Mouse (Mus musculus): ENCODE measurements around the gene Fbxl16. TPM values are rescaled to one million over a fixed set of nuclear protein-coding genes. Genes with fewer than 3 reads are reported as not detected.
A peak's percentile ranks its signal among the peaks of the same experiment; 100 is the strongest.

Fbxl16 gene
- total RNA-seq, 2 experiments from 2014 or later, result 644 to 656 TPM

GRCm38 (mm10) chr17:25823452-25823851, 14.6 kb downstream of the Fbxl16 start, which contains the start of gene Wdr24:
TSS of gene Wdr24 (plus strand) at chr17:25823627.
- H3K4me3 ChIP-seq, result peak within 1 kb of the TSS; percentile 72
- TF ChIP-seq CTCF (IDR thresholded peaks at IDR 0.05), result no peak
- peak; percentile 77 to 78 for DNase-seq (ENCODE audit: extremely low spot score in 1 of 2, low spot score in 2 of 2)
- intact Hi-C loops (cut with DNase I), result no loop called here
- H3K27ac ChIP-seq, result peak within 1 kb of the TSS; percentile 75

- Histone ChIP-seq H3K27ac (no peak overlapping the region), H3K4me3 (peak overlapping the region; percentile 72)
- no peak for DNase-seq (ENCODE audit: extremely low spot score in 1 of 2, low spot score in 2 of 2)
- intact Hi-C loops (cut with DNase I), result no loop called here
- no peak for TF ChIP-seq CTCF (IDR thresholded peaks at IDR 0.05)
These were observed 15.7 kb downstream of the Fbxl16 start for GRCm38 (mm10) chr17:25824362-25825142.

DNA sequence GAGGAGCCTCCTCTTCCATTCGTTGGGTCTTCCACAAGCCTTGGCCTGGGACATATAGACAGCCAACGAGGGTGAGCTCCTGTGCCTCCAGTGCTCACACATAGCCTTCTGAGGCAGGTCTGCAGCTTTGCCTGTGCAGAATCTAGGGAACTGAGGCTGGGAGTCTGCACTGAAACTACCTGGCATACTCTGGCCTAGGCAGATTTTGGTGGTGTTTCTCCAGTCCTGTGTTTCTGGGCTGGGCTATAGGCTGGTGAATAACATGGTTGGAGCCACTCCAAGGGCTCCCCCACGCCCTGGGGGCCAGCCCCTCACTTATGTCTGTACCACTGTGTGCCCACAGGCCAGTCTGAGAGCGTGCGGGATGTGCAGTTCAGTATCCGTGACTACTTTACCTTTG, 16.4 kb downstream of the Fbxl16 start:
- TF ChIP-seq CTCF (IDR thresholded peaks at IDR 0.05), result no peak
- H3K27ac ChIP-seq, result no peak overlapping the region
- intact Hi-C loops (cut with DNase I), result no loop called here
- no peak overlapping the region for H3K4me3 ChIP-seq
- no peak for DNase-seq (ENCODE audit: extremely low spot score in 1 of 2, low spot score in 2 of 2)

- TF ChIP-seq CTCF (IDR thresholded peaks at IDR 0.05), result no peak
- H3K4me3 ChIP-seq, result no peak overlapping the region
- intact Hi-C loops (cut with DNase I), result no loop called here
- H3K27ac ChIP-seq, result no peak overlapping the region
- no peak for DNase-seq (ENCODE audit: extremely low spot score in 1 of 2, low spot score in 2 of 2)
These were observed 17.2 kb downstream of the Fbxl16 start for GRCm38 (mm10) chr17:25825984-25826570.

DNA sequence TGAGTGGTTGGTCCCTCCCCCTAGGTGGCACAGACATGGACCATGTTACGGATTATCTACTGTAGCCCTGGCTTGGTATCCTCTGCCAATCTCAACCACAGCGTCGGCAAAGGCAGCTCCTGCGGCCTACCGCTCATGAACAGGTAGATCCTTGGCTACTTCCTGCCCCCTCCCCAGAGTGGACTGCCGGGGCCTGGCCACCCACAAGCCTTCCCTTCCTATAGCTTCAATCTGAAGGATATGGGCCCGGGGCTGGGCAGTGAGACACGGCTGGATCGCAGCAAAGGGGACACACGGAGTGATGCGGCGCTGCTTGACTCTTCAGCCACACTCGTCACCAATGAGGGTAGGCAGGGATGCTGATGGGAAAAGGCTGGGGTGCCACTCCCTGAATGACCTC, 18.1 kb downstream of the Fbxl16 start:
- intact Hi-C loops (cut with DNase I), result no loop called here
- no peak for TF ChIP-seq CTCF (IDR thresholded peaks at IDR 0.05)
- Histone ChIP-seq H3K27ac (no peak overlapping the region), H3K4me3 (no peak overlapping the region)
- no peak for DNase-seq (ENCODE audit: extremely low spot score in 1 of 2, low spot score in 2 of 2)

DNA sequence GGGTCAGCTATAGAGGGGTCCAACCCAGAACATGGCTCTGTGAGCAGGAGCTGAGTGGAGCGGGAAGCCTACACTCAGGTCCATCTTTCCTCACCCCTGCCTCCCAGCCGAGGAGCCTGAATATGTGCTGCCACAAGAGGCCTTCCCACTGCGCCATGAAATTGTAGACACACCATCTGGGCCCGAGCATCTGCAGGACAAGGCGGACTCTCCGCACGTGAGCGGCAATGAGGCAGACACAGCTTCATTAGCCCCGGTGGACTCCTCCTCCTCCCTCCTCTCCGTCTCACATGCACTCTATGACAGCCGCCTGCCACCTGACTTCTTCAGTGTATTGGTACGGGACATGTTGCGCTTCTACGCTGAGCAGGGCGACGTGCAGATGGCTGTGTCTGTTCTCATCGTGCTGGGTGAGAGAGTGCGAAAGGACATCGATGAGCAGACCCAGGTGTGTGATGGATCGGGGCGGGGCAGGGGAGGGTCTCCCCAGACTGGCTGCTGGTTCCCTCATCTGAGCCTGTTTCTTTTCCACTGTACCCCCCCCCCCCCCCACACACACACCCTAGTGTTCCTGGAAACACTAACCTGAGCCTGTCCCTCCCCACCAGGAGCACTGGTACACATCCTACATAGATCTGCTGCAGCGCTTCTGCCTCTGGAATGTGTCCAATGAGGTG, 18.8 kb downstream of the Fbxl16 start:
- DNase-seq (ENCODE audit: extremely low spot score in 1 of 2, low spot score in 2 of 2), result no peak
- H3K27ac ChIP-seq, result no peak overlapping the region
- H3K4me3 ChIP-seq, result no peak overlapping the region
- no peak for TF ChIP-seq CTCF (IDR thresholded peaks at IDR 0.05)
- intact Hi-C loops (cut with DNase I), result no loop called here

GRCm38 (mm10) chr17:25828223-25828594, 19.3 kb downstream of the Fbxl16 start:
- DNase-seq (ENCODE audit: extremely low spot score in 1 of 2, low spot score in 2 of 2), result no peak
- no peak for TF ChIP-seq CTCF (IDR thresholded peaks at IDR 0.05)
- peak overlapping the region; percentile 67 for H3K4me3 ChIP-seq
- H3K27ac ChIP-seq, result peak overlapping the region; percentile 95
- intact Hi-C loops (cut with DNase I), result no loop called here

GRCm38 (mm10) chr17:25828712-25829557, 20.1 kb downstream of the Fbxl16 start, which contains the start of gene Jmjd8:
TSS of gene Jmjd8 (plus strand) at chr17:25828867.
- DNase-seq (ENCODE audit: extremely low spot score in 1 of 2, low spot score in 2 of 2), result peak; percentile 82 to 85
- peak within 1 kb of the TSS; percentile 67 for H3K4me3 ChIP-seq
- H3K27ac ChIP-seq, result peak within 1 kb of the TSS; percentile 95
- TF ChIP-seq CTCF (IDR thresholded peaks at IDR 0.05), result peak; percentile 51
- intact Hi-C loops (cut with DNase I), result no loop called here

DNA sequence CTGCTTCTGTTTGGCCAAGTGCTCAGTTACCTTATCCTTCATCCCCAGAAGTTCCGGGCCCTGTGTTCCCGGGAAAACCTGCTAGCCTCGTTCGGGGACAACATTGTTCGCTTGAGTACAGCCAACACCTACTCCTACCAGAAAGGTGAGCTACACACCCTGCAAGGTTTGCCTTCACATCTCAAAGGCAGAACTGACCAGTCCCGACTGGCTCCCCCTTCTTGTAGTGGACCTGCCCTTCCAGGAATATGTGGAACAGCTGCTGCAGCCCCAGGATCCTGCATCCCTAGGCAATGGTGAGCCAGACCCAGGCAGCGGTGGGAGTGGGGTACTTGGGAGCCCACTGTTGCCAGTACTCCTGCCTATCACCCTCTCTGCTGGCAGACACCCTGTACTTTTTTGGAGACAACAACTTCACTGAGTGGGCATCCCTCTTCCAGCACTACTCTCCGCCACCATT, 20.7 kb downstream of the Fbxl16 start:
- DNase-seq (ENCODE audit: extremely low spot score in 1 of 2, low spot score in 2 of 2), result no peak
- Histone ChIP-seq H3K4me3 (peak overlapping the region; percentile 67), H3K27ac (peak overlapping the region; percentile 95)
- no peak for TF ChIP-seq CTCF (IDR thresholded peaks at IDR 0.05)
- intact Hi-C loops (cut with DNase I), result no loop called here

DNA sequence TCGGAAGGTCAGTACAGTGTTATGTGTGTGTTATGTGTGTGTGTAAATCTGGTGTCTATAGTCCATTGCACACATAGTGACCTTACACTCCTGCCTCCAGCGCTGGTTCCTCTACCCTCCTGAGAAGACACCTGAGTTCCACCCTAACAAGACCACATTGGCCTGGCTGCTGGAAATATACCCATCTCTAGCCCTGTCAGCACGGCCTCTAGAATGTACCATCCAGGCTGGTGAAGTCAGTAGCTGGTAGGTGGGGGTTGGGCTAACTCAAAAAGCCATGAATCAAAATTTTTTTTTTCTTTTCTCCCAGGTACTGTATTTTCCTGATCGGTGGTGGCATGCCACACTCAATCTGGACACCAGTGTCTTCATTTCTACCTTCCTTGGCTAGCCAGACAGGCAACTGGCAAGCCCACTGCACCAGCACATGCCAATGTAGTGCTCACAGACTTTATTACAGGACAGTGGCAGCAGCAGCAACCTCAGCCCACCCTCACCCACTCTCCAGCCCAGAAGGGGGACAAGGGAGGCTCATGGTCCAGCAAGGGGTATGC, 21.4 kb downstream of the Fbxl16 start:
- Histone ChIP-seq H3K27ac (no peak overlapping the region), H3K4me3 (peak overlapping the region; percentile 67; the same call in 1 of the 2 replicates)
- no peak for TF ChIP-seq CTCF (IDR thresholded peaks at IDR 0.05)
- no peak for DNase-seq (ENCODE audit: extremely low spot score in 1 of 2, low spot score in 2 of 2)
- intact Hi-C loops (cut with DNase I), result no loop called here

GRCm38 (mm10) chr17:25830806-25831431, 22.0 kb downstream of the Fbxl16 start:
- Histone ChIP-seq H3K4me3 (peak overlapping the region; percentile 72; the same call in 1 of the 2 replicates), H3K27ac (no peak overlapping the region)
- no peak for TF ChIP-seq CTCF (IDR thresholded peaks at IDR 0.05)
- intact Hi-C loops (cut with DNase I), result no loop called here
- no peak for DNase-seq (ENCODE audit: extremely low spot score in 1 of 2, low spot score in 2 of 2)

Data from left cerebral cortex, adult 2 months (tissue).